Mouse (Mus musculus) bone marrow, adult 2 months (tissue): ENCODE results near the gene Tbc1d10a.

Experiments
- CTCF ChIP-seq: fragments of 200-500 bp; IDR thresholded peaks from 2 replicates; pipeline ENCODE4 v1.5.1; 2011; ENCODE audit warnings: low read length, control low read depth; ENCODE audit not compliant: control insufficient read depth, insufficient read depth
- POLR2A ChIP-seq: fragments of 200-500 bp; IDR thresholded peaks from 2 replicates; pipeline ENCODE4 v1.6.1; 2011; ENCODE audit warnings: low read depth, mild to moderate bottlenecking, control low read depth, low read length, borderline replicate concordance; ENCODE audit not compliant: control insufficient read depth

DNA sequence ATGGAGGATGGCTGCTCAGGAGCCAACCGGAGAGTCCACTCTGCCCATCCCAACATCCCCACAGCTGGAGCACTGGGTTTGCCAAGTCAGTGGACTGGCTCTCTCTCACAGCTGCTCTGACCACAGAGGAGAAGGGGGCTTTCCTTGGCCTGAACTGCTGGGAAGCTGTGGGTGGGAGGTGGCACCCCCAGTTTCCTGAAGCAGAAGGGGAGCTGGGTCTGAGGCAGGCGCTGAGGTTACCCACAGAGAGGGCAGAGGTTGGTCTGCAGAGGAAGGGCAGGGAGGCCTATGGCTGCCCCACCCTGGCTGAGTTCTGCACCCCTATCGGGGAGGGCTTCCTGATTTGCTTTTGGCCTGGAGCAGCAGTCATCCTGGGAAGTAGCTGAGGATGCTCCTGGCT lies 64.8 kb downstream of the Tbc1d10a start:
- TF ChIP-seq CTCF (no peak), POLR2A (no peak)
